Mouse (Mus musculus): Measurements from ENCODE around the gene Gm20431. TPM values are rescaled to one million over a fixed set of nuclear protein-coding genes. Genes with fewer than 3 reads are reported as not detected.

Gene Gm20431
- total RNA-seq, 2 experiments from 2014 or later = not detected

DNA sequence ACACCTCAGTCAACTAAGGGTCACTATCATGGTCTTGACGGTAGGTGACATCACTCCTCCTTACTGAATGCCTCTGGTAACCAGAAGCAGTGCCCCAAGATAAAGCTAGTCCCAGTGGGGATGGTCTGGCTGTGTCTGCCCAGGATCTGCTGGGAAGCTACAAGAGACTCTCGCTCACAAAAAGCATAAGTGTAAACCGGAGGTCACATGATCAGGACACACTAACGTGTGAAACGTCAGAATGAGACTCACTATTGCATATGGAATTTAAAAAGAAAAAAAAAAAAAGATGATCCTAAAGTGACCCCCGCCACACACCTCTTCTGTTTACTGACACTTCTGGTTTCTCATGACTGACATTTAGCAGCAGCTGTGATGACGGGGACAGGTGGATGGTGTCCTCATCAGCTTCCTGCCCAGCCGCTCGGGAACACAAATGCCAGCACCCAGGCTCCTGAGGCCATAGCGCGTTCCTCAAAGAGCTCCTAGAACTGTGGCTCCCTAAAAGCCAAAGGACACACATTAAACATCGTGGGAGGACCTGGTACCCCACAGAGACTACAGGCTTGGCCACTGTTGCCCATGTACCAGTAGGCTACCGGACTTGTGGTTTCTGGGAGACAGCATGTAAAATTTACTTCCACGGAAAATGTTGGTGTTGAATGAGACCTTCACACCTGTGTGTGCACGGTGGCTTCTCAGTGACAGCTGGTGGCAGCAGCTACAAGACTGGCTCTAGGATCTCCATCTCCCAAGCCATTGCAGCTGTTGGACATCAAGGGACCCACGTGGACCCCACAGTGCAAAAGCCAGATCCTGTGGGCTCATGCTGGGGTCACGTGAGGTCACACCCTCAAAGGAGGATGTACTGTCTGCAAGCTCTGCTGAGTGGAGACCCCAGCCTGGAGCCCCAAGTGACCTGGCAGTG, 55.2 kb downstream of the Gm20431 start:
- ATAC-seq (replicated peaks; ENCODE audit: low FRiP score, poor library complexity, severe bottlenecking) = no peak

GRCm38 (mm10) chr2:167605178-167605794, 56.0 kb downstream of the Gm20431 start:
- peak; percentile 77 for ATAC-seq (replicated peaks; ENCODE audit: low FRiP score, poor library complexity, severe bottlenecking)

GRCm38 (mm10) chr2:167602978-167603377, 58.3 kb downstream of the Gm20431 start:
- ATAC-seq (replicated peaks; ENCODE audit: low FRiP score, poor library complexity, severe bottlenecking) = no peak

- no peak for ATAC-seq (replicated peaks; ENCODE audit: low FRiP score, poor library complexity, severe bottlenecking)
These were observed 58.9 kb downstream of the Gm20431 start for GRCm38 (mm10) chr2:167602364-167602763.

GRCm38 (mm10) chr2:167600481-167600995, 60.8 kb downstream of the Gm20431 start:
- ATAC-seq (replicated peaks; ENCODE audit: low FRiP score, poor library complexity, severe bottlenecking) = no peak

GRCm38 (mm10) chr2:167599917-167600316, 61.4 kb downstream of the Gm20431 start:
- ATAC-seq (replicated peaks; ENCODE audit: low FRiP score, poor library complexity, severe bottlenecking) = no peak

GRCm38 (mm10) chr2:167599195-167599594, 62.1 kb downstream of the Gm20431 start:
- ATAC-seq (replicated peaks; ENCODE audit: low FRiP score, poor library complexity, severe bottlenecking) = no peak

DNA sequence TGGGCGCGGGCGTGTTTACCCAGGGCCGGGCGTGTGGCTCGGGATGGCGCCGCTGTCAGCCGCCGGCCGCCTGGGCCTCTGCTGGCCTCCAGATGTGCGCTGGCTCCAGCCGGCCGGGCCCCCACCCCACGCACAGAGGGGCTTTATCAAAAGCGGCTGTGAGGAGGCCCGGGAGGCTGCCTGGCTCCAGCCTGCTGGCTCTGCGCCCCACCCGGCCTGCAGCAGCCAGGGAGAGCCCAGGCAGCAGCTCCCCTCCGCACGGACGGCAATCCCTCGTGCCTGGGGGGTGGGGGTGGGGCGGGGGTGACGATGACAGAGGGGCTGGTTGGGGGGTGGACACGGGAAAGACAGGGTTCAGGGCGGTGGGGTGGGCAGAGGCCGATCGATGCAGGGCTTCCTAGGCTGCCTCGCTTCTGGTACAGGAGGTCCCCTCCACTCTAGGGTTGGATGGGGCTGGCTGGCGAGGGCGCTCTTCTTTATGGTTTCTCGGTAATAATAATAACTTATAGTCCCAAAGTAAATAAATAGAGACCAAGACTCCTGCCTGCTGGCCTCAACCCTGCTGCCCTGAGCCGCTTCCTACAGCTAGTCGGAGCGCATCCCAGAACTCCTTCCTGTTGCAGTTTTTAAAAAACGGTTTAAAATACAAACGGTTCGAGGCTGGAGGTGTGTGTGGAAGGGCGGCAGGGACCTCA, 63.7 kb downstream of the Gm20431 start:
- no peak for ATAC-seq (replicated peaks; ENCODE audit: low FRiP score, poor library complexity, severe bottlenecking)

- ATAC-seq (replicated peaks; ENCODE audit: low FRiP score, poor library complexity, severe bottlenecking) = no peak
These were observed 64.4 kb downstream of the Gm20431 start for GRCm38 (mm10) chr2:167596726-167597491.

DNA sequence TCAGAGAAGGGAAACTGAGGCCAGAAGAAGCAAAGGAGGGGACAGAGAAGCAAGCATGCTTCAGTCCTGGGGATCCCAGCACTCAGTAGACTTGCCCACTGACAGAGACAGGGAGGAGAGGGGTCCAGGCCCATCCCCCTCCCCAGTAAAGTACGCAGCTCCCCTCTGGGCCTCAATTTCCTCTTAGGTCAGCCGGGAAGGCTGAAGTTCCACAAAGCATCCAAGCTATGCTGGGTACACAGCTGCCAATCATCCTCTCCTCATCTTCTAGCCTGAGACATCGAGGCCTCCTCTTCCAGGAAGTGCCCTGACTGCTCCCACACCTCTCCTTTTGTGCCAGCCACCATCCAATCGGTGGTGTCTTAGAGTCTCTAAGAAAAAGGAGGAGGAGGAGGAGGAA, 65.0 kb downstream of the Gm20431 start:
- no peak for ATAC-seq (replicated peaks; ENCODE audit: low FRiP score, poor library complexity, severe bottlenecking)

DNA sequence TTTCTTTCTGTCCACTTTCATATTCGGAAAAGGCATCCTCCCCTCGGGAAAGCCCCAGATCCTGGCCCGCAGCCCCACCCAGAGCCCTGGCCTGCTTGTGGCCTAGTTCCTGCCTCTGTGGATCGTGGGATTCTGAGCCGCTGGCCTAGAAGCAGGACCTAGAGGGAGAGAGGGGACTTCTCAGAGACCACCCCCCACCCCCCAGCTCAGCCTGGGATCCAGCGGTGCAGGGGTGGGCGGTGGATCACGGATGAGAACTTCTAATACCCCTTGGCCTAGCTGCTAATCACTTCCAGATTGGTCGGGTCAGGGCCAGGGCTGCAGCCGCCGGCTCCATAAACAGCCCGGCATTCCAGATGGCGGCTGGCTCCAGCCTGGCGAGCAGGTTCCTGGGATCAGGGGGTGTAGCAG, 65.5 kb downstream of the Gm20431 start:
- ATAC-seq (replicated peaks; ENCODE audit: low FRiP score, poor library complexity, severe bottlenecking) = no peak

DNA sequence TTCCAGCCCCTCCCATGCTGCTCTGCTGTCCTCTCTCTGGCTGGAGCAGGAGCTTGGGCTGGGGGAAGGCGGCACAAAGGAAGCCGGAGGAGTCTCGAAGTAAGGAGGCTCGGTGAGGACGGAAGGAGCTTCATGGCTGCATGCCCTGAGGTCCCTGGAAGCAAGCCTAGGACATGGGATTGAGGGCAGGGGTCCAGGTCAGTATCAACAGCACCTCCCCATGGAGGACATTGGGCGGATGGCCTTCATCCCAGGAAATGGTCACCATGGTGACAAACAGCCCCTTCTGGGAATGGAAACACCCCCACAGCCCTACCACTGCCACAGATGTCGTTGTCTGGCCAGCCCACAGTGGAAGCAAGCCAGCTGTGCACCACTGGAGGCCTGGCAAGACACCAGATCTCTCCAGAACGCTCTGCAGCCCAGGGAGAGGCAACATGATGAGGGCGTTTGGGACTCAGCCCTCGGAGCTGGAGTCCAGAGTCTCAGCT, 66.8 kb downstream of the Gm20431 start:
- no peak for ATAC-seq (replicated peaks; ENCODE audit: low FRiP score, poor library complexity, severe bottlenecking)

DNA sequence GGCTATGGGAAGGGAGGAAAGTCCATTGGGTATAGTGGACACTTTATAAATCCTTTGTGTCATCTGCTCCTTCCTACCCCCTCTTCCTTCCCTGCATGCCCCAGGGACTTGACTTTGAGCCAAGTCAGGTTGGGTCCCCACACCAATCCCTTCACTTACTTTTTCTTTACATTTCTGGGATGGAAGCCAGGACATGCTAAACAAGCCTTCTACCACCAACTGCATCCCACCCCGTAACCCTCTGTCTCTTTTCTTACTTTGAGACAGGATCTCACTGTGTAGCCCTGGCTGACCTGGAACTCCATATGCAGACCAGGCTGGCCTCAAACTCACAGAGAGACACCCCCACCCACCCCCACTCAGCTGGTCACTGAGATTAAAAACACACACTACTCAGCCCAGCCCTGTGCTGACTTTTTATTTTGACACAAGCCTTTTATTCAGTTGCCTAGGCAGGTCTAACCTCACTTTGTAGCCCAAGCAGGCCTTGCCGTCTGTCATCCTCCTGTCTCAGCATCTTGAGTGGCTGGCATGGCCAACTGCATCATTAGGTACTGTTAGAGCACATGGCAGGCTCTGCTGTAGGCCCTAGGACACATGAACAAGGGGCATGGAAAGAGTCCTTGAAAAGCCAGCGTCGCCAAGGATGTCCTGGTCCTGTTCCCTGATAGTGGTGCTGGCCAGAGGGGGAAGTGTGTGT, 67.6 kb downstream of the Gm20431 start:
- ATAC-seq (replicated peaks; ENCODE audit: low FRiP score, poor library complexity, severe bottlenecking) = no peak

DNA sequence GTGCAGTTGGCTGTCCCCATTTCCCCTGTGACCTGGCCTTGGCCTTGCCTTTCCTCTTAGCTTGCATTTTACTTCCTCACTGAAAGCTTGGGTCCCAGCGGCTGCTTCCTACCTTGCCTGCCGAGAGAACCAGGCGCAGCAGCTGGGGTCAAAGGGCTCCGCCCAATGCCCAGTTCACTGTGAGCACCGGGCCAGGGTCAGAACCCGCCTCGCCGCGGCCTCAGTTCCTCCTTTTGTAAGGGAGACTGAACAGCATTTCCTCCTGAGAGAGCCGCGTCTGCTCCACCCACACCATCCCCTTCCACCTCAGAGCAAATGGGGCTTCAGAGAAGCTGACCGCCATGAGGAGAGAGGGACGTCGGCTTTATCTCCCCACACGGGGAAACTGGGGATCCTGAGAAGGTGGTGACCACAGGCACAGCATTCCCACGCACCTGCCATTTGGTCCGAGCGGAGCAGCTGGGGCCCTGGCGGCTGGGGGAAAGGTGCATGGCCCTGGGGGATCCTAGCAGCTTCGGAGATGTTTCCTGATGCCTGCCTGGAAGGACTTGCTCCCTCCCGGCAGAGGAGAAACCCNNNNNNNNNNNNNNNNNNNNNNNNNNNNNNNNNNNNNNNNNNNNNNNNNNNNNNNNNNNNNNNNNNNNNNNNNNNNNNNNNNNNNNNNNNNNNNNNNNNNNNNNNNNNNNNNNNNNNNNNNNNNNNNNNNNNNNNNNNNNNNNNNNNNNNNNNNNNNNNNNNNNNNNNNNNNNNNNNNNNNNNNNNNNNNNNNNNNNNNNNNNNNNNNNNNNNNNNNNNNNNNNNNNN, 72.3 kb downstream of the Gm20431 start:
- peak; percentile 58 for ATAC-seq (replicated peaks; ENCODE audit: low FRiP score, poor library complexity, severe bottlenecking)

GRCm38 (mm10) chr2:167586976-167587375, 74.3 kb downstream of the Gm20431 start:
- no peak for ATAC-seq (replicated peaks; ENCODE audit: low FRiP score, poor library complexity, severe bottlenecking)

DNA sequence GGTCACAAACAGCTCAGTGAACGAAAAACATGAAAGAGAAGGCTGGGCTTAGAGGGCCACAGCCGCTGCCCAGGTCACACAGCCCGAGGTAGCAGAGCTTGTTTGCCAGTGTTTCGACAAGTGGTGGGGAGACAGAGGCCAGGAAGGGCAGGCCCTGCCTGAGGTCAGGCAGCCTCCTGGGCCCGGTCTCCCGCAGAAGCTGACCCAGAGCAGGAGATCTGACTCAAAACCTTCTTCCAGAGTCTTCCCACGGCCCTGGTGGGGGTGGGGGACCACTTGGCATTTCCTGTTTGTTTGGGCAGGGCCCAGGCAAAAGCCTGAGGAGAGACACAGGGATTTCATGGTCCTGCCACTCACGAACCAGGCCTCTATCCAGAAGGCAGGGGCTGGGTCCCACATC, 75.3 kb downstream of the Gm20431 start:
- ATAC-seq (replicated peaks; ENCODE audit: low FRiP score, poor library complexity, severe bottlenecking) = no peak

GRCm38 (mm10) chr2:167585273-167585672, 76.0 kb downstream of the Gm20431 start:
- no peak for ATAC-seq (replicated peaks; ENCODE audit: low FRiP score, poor library complexity, severe bottlenecking)

Data from erythroblast, adult 5-6 weeks (primary cell).